Mouse (Mus musculus) intestine, postnatal 0 days (tissue): ENCODE measurements around the gene Jazf1. TPM values are rescaled to one million over a fixed set of nuclear protein-coding genes. Genes with fewer than 3 reads are reported as not detected.

Experiments used
- ATAC-seq: fragments of 200-750 bp; cut with Nextera tagmentation; 2 replicates; pipeline ENCODE4 v1.8.0; 2017; ENCODE audit warnings: mild to moderate bottlenecking, moderate TSS enrichment, moderate library complexity
- H3K27ac ChIP-seq: fragments of 300-500 bp; sonication (generic); 2 replicates; pipeline ENCODE4 v1.5.1; 2014; ENCODE audit warnings: mild to moderate bottlenecking, low read depth, low read length, moderate library complexity
- H3K27me3 ChIP-seq: fragments of 300-500 bp; sonication (generic); replicated peaks from 2 replicates; pipeline ENCODE4 v1.6.1; 2014; ENCODE audit warnings: low read length, mixed read lengths; ENCODE audit not compliant: control insufficient read depth, insufficient read depth
- H3K36me3 ChIP-seq: fragments of 300-500 bp; sonication (generic); 2 replicates; pipeline ENCODE4 v1.6.1; 2014; ENCODE audit warnings: mild to moderate bottlenecking, moderate library complexity; ENCODE audit not compliant: control insufficient read depth, insufficient read depth
- H3K4me1 ChIP-seq: fragments of 300-500 bp; sonication (generic); replicated peaks from 2 replicates; pipeline ENCODE4 v1.6.1; 2014; ENCODE audit warnings: antibody characterized with exemption, low read length, mixed read lengths; ENCODE audit not compliant: control insufficient read depth, insufficient read depth
- H3K4me2 ChIP-seq: fragments of 300-500 bp; sonication (generic); replicated peaks from 2 replicates; pipeline ENCODE4 v1.6.1; 2014; ENCODE audit warnings: low read depth, mild to moderate bottlenecking, moderate library complexity
- H3K4me3 ChIP-seq: fragments of 300-500 bp; sonication (generic); 2 replicates; pipeline ENCODE4 v1.5.1; 2014; ENCODE audit warnings: low read depth, low read length
- H3K9ac ChIP-seq: fragments of 300-500 bp; sonication (generic); 2 replicates; pipeline ENCODE4 v1.6.1; 2014; ENCODE audit warnings: mild to moderate bottlenecking, low read depth, low read length
- H3K9me3 ChIP-seq: fragments of 300-500 bp; sonication (generic); 2 replicates; pipeline ENCODE4 v1.6.1; 2016; ENCODE audit warnings: mixed run types; ENCODE audit not compliant: control insufficient read depth
- CTCF ChIP-seq: sonication (generic); IDR thresholded peaks from 2 replicates; pipeline ENCODE4 v1.5.1; 2016; ENCODE audit warnings: low read depth, mild to moderate bottlenecking, control low read depth, antibody characterized with exemption, moderate library complexity
- WGBS: fragments of 180-500 bp; shearing (Covaris S2); extraction: QIAGEN DNeasy Blood & Tissue Kit; methylation state at CpG from one replicate; pipeline ENCODE4 v1.1.7; 2014; 5-methylcytosine and 5-hydroxymethylcytosine counted together
- polyA plus RNA-seq: library from polyadenylated mRNA; unstranded; fragments of >200 nt; fragmentation: Nextera tagmentation; extraction: Ambion mirVana; gene quantifications from 2 replicates; pipeline ENCODE4 v1.2.1, GENCODE M21; 2015

The Jazf1 gene
- polyA plus RNA-seq, 1 experiment from 2014 or later, result 5.1 TPM

GRCm38 (mm10) chr6:52899574-52900245 is 168.7 kb downstream of the Jazf1 start:
- TF ChIP-seq CTCF, result no peak
- Histone ChIP-seq H3K9me3 (no peaks in the 10 kb centered on the region), H3K4me3 (no peak overlapping the region), H3K27me3 (no peaks in the 10 kb centered on the region), H3K36me3 (no peaks in the 10 kb centered on the region), H3K9ac (no peak overlapping the region), H3K27ac (no peak overlapping the region), H3K4me1 (peaks cover 5% of the 10 kb centered on the region; the same call in 1 of the 2 replicates), H3K4me2 (no peak overlapping the region)
- WGBS, result 88% methylated on average over 3 of the region's 3 CpGs
- ATAC-seq, result no peak

GRCm38 (mm10) chr6:52895075-52895474 is 173.4 kb downstream of the Jazf1 start:
- H3K9me3 ChIP-seq, result no peaks in the 10 kb centered on the region
- H3K27me3 ChIP-seq, result no peaks in the 10 kb centered on the region
- H3K27ac ChIP-seq, result no peak overlapping the region
- no peak overlapping the region for H3K4me2 ChIP-seq
- H3K36me3 ChIP-seq, result no peaks in the 10 kb centered on the region
- no peak for ATAC-seq
- no peaks in the 10 kb centered on the region for H3K4me1 ChIP-seq
- H3K4me3 ChIP-seq, result no peak overlapping the region
- 67% methylated on average over 4 of the region's 4 CpGs for WGBS
- TF ChIP-seq CTCF, result no peak
- H3K9ac ChIP-seq, result no peak overlapping the region

DNA sequence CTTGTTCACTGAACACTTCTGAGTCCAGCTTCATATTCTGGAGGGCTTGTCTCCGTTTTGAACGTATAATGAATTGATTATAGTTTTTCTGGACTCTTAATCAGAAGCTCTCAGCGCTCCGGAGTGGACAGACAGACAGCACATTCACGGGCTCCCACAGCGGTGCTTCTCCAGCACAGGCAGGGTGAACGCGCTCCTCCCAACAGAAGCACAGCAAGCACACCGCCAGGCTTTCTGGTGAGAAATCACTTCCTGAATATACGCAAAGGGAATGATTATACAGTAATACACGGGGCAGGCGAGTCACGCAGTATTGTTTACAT is 174.0 kb downstream of the Jazf1 start:
- Histone ChIP-seq H3K4me2 (peak overlapping the region; percentile 17; the same call in 1 of the 2 replicates), H3K4me3 (no peak overlapping the region)

DNA sequence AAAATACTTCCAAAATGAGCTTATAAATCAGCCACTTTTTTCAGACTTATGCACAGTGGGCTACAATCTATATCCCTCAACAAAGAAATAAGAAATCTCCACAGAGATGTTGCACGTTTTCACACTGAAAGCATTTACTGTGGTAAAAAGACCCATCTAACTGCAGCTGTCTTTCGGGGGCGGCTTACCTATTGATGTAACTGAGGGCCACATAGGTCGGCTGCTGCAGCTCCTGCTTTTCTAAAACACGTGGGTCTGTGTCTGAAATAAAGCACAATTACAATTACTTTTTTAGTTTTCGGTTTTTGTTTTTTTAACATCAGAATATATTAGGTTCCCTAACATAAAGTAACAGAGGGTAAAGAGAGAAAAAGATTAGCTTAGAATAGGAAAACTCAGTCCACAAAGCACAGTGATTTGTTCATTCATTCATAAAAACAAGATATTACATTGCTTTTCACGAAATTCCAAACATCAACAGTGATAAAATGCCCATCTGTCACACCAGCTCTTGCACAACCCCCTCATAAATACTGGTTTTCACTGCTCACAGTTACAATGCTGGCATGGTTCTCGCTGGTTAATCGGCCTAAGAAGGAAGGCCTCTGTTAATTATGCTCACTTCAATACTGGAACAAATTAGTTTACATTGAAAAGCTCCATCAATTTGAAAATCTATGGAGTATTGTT is 174.5 kb downstream of the Jazf1 start:
- no peak for TF ChIP-seq CTCF
- H3K36me3 ChIP-seq, result no peaks in the 10 kb centered on the region
- no peak for ATAC-seq
- H3K27ac ChIP-seq, result no peak overlapping the region
- no peaks in the 10 kb centered on the region for H3K4me1 ChIP-seq
- no peaks in the 10 kb centered on the region for H3K9me3 ChIP-seq
- H3K9ac ChIP-seq, result no peak overlapping the region
- no peak overlapping the region; the same call in 1 of the 2 replicates for H3K4me2 ChIP-seq
- H3K4me3 ChIP-seq, result no peak overlapping the region
- no peaks in the 10 kb centered on the region for H3K27me3 ChIP-seq
- 70% methylated on average over 9 of the region's 9 CpGs for WGBS

More for the DNA sequence above, 174.0 kb downstream of the Jazf1 start:
- Histone ChIP-seq H3K9me3 (no peaks in the 10 kb centered on the region), H3K27me3 (no peaks in the 10 kb centered on the region), H3K27ac (no peak overlapping the region), H3K9ac (no peak overlapping the region), H3K36me3 (no peaks in the 10 kb centered on the region), H3K4me1 (no peaks in the 10 kb centered on the region)
- TF ChIP-seq CTCF, result no peak
- 64% methylated on average over 13 of the region's 13 CpGs for WGBS
- no peak for ATAC-seq

- no peaks in the 10 kb centered on the region for H3K9me3 ChIP-seq
- H3K4me3 ChIP-seq, result no peak overlapping the region
- 90% methylated on average over 3 of the region's 3 CpGs for WGBS
Measured at GRCm38 (mm10) chr6:52892978-52893377, 175.5 kb downstream of the Jazf1 start.

GRCm38 (mm10) chr6:52887541-52888203 is 180.8 kb downstream of the Jazf1 start:
- Histone ChIP-seq H3K27me3 (no peaks in the 10 kb centered on the region), H3K9me3 (no peaks in the 10 kb centered on the region), H3K4me1 (no peaks in the 10 kb centered on the region), H3K27ac (no peak overlapping the region), H3K9ac (no peak overlapping the region), H3K36me3 (no peaks in the 10 kb centered on the region), H3K4me3 (no peak overlapping the region), H3K4me2 (no peak overlapping the region)
- no peak for TF ChIP-seq CTCF
- WGBS, result 64% methylated on average over 4 of the region's 4 CpGs
- no peak for ATAC-seq

More at GRCm38 (mm10) chr6:52892978-52893377, 175.5 kb downstream of the Jazf1 start:
- H3K9ac ChIP-seq, result no peak overlapping the region
- no peak overlapping the region for H3K27ac ChIP-seq
- no peaks in the 10 kb centered on the region for H3K4me1 ChIP-seq
- TF ChIP-seq CTCF, result no peak
- ATAC-seq, result no peak
- no peaks in the 10 kb centered on the region for H3K36me3 ChIP-seq
- no peaks in the 10 kb centered on the region for H3K27me3 ChIP-seq
- no peak overlapping the region for H3K4me2 ChIP-seq
